Mouse (Mus musculus): Measurements from ENCODE around the gene Baiap2l2. TPM values are rescaled to one million over a fixed set of nuclear protein-coding genes. Genes with fewer than 3 reads are reported as not detected.

The Baiap2l2 gene
- polyA plus RNA-seq (2012; rRNA removed): 1.8 and 2.9 TPM in 2 replicates

DNA sequence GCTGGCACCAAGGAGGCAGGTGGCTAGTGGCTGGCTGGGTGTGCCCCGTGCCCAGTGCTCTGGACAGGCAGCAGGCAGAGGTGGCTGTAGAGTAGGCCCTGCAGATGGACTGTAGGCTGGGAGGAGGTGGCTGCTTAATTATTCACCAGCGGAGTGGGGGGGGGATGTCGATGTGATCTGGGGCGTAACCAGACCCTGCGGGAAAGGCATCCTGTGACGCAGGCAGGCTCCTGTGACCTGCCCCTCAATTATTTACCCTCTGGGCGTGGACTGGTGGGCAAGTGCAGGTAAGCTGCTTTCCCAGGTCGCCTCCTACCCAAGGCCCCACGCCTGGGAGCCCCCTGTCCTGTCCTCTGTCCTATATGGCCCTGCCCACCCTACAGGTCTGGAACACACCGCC lies at the start of gene Baiap2l2:
Gene Baiap2l2 (minus strand): TSS at position 139 of the 400 bp plus-strand sequence.
- TF ChIP-seq POLR2A (IDR thresholded peaks at IDR 0.05; ENCODE audit: borderline replicate concordance, extremely low read depth, insufficient read depth, insufficient read length, poor library complexity, severe bottlenecking): no peak
- no peak for TF ChIP-seq CTCF (IDR thresholded peaks at IDR 0.05; ENCODE audit: borderline replicate concordance, extremely low read depth, insufficient read depth, insufficient read length)
- no peak for DNase-seq (ENCODE audit: low read depth)

DNA sequence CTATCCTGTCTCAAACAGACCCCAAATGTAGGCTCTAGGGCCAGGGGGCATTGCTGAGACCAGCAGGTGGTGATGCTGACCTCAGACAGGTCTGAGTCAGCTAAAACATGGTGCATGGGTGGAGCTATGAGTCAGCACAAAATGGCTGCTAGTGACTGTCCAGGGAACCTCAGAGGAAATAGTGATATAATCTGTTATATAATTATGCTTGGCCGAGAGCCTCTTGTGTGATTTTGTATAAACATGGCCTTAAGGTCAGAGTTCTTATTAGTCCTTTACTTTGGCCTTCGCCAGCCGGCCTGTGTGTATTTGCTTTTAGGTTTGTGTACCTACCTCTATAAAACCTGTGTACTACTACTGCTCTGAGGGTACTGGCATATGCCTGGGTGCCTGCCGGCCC lies 48.1 kb upstream of the Baiap2l2 start:
- TF ChIP-seq CTCF (IDR thresholded peaks at IDR 0.05; ENCODE audit: borderline replicate concordance, extremely low read depth, insufficient read depth, insufficient read length): no peak
- TF ChIP-seq POLR2A (IDR thresholded peaks at IDR 0.05; ENCODE audit: borderline replicate concordance, extremely low read depth, insufficient read depth, insufficient read length, poor library complexity, severe bottlenecking): no peak
- no peak for DNase-seq (ENCODE audit: low read depth)

DNA sequence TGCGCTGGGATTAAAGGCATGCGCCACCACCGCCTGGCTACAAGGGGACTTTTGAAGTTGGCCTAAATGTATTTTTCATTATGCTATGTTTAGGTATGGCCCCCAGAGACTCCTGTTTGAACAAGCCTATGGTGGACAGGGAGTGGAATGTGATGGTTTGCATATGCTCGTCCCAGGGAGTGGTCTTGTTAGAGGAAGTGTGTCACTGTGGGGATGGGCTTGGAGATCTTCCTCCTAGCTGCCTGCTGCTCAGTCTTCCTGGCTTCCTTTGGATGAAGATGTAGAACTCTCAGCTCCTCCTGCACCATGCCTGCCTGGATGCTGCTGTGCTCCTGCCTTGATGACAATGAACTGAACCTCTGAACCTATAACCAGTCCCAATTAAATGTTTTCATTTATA lies 45.2 kb upstream of the Baiap2l2 start:
- TF ChIP-seq CTCF (IDR thresholded peaks at IDR 0.05; ENCODE audit: borderline replicate concordance, extremely low read depth, insufficient read depth, insufficient read length) (no peak), POLR2A (IDR thresholded peaks at IDR 0.05; ENCODE audit: borderline replicate concordance, extremely low read depth, insufficient read depth, insufficient read length, poor library complexity, severe bottlenecking) (no peak)

DNA sequence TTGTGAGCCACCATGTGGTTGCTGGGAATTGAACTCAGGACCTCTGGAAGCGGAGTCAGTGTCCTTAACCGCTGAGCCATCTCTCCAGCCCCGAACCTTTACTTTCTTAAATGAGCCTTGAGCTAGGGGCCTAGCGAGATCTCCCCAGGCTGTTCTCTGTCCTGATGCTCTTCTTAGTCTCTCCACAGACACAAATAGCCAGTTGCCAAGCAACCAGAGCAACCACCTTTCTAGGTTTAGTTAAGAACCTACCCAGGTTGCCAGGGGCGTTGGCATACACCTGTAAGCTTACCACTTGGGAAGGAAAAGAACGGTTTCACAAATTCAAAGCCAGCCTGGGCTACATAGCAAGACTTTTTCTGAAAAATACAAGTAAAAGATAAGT lies 44.6 kb upstream of the Baiap2l2 start:
- DNase-seq (ENCODE audit: low read depth): no peak

More for the DNA sequence above, 45.2 kb upstream of the Baiap2l2 start:
- no peak for DNase-seq (ENCODE audit: low read depth)

DNA sequence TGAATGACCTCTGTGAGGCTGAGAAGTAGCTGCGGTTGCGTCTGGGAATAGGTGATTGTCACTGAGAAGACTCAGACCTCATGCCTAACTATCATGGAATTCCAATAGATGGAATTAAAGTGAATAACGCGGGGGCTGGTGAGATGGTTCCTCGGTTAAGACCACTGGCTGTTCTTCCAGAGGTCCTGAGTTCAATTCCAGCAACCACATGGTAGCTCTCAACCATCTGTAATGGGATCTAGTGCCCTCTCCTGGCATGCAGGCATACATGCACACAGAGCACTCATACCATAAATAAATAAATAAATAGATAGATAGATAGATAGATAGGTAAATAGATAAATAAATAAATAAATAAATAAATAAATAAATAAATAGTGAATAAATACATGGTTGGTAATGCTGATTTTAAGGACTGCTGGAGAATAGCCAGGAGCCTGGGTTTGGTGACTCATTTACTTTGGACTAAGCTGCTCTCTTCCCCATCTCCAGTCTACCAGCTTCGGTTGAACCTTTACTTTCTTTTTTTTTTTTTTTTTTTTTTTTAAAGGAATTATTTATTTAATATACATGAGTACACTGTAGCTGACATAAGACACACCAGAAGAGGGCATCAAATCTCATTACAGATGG lies 44.1 kb upstream of the Baiap2l2 start:
- TF ChIP-seq CTCF (IDR thresholded peaks at IDR 0.05; ENCODE audit: borderline replicate concordance, extremely low read depth, insufficient read depth, insufficient read length) (no peak), POLR2A (IDR thresholded peaks at IDR 0.05; ENCODE audit: borderline replicate concordance, extremely low read depth, insufficient read depth, insufficient read length, poor library complexity, severe bottlenecking) (no peak)
- no peak for DNase-seq (ENCODE audit: low read depth)

More for the DNA sequence above, 44.6 kb upstream of the Baiap2l2 start:
- TF ChIP-seq POLR2A (IDR thresholded peaks at IDR 0.05; ENCODE audit: borderline replicate concordance, extremely low read depth, insufficient read depth, insufficient read length, poor library complexity, severe bottlenecking) (no peak), CTCF (IDR thresholded peaks at IDR 0.05; ENCODE audit: borderline replicate concordance, extremely low read depth, insufficient read depth, insufficient read length) (no peak)

DNA sequence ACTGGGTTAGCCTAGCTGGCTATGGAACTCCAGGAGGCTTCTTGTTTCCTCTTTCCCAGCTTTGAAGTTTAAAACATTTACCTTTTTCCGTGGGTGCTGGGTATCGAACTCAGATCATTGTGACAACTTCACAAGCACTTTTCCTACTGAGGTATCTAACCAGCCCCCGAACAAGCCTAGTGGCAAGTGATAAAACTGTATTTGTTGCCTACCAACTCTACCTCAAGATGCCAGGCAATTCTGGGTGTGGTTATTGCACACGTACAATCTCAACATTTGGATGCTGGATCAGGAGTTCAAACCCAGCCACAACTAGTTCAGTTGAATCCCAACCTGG lies 43.6 kb upstream of the Baiap2l2 start:
- DNase-seq (ENCODE audit: low read depth): no peak
- no peak for TF ChIP-seq POLR2A (IDR thresholded peaks at IDR 0.05; ENCODE audit: borderline replicate concordance, extremely low read depth, insufficient read depth, insufficient read length, poor library complexity, severe bottlenecking)
- no peak for TF ChIP-seq CTCF (IDR thresholded peaks at IDR 0.05; ENCODE audit: borderline replicate concordance, extremely low read depth, insufficient read depth, insufficient read length)

DNA sequence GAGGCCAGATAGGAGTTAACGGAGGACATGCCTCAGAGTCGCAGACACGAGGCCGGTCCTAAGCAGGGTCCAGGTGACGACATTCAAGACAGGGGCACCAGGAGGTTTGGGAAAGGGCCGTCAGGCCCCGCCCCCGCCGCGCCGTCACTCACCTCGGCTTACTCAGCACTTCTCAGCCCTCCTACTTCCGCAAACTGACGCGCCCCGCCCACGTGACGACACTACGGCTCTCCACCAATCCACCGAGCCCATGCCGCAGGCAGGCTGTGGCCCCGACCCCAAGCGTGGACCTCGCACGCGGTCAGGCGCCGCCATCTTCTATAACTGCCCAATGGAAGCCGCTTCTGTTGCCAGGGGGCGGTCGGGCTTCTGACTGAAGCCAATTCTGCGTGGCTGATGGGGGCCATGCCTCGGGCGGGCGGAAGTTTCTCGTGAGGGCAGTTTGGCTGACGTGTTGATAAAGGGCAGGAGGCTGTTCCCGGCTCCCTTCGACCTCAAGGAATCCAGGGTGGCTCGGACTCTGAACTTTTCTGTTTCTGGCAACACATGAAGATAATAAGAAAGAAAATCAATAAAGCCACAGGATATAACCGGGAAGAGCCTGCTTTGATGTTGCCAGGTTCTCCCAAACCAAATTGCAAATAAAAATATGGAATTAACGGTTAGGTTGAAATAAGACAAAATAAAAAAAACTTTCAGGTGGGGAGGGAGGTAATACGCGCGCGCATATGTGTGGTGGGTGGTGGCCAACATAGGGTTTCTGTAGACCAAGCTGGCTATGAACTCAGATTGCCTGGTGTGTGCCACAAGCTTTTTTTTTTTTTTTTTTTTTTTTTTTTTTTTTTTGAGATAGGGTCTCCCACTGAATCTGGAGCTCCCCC lies 43.0 kb upstream of the Baiap2l2 start, which contains the start of gene Pla2g6:
Gene Pla2g6 (minus strand): TSS at position 333 of the 881 bp plus-strand sequence.
- TF ChIP-seq CTCF (IDR thresholded peaks at IDR 0.05; ENCODE audit: borderline replicate concordance, extremely low read depth, insufficient read depth, insufficient read length) (no peak), POLR2A (IDR thresholded peaks at IDR 0.05; ENCODE audit: borderline replicate concordance, extremely low read depth, insufficient read depth, insufficient read length, poor library complexity, severe bottlenecking) (peak; percentile 47; the same call in 1 of the 2 replicates)
- peak; percentile 99 for DNase-seq (ENCODE audit: low read depth)

DNA sequence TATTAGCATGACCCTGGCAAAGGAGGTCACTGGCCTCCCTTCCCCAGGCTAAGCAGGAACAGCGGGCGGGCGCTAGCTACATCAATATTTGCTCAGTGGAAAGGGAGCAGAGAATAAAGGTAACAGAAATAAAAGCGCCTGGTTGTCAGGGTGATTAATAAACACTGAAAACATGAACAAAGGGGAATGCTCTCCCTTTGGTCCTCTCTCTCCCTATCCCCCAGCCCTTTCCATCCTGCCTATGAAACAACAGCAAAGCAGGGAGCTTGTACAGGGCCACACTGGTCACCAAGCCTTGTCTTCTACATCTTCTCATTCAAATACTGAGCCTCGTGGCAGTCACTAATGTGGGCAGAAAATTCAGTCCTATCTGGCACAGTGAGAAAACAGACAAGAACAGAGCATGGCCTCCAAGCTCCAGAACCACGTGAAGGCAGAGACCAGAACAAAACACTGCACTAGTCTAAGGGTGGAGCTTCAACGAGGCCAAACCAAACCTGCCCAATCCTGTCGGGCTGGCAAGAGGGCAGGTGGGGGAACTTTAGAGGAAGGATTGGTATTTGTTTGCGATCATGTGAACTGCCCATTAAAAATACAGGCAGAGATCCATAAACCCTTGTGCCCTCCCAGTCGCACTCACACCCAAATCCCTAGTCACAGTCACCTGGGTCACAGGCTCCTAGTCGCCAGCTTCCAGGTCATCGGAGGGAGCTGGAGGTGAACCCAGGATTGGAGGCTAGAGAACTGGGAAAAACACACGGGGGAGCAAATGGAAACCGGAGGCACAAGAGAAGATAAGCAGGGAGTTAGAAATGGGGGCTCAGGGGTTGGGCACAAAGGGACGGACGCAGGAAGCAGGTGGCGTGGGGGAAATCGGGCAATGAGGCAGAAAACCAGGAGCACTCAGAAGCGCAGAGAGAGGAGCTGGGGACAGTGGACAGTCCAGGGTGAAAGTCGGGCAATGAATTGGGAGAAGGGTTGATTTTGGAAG lies 41.9 kb upstream of the Baiap2l2 start:
- peak; percentile 80 for DNase-seq (ENCODE audit: low read depth)
- TF ChIP-seq POLR2A (IDR thresholded peaks at IDR 0.05; ENCODE audit: borderline replicate concordance, extremely low read depth, insufficient read depth, insufficient read length, poor library complexity, severe bottlenecking) (no peak), CTCF (IDR thresholded peaks at IDR 0.05; ENCODE audit: borderline replicate concordance, extremely low read depth, insufficient read depth, insufficient read length) (no peak)

DNA sequence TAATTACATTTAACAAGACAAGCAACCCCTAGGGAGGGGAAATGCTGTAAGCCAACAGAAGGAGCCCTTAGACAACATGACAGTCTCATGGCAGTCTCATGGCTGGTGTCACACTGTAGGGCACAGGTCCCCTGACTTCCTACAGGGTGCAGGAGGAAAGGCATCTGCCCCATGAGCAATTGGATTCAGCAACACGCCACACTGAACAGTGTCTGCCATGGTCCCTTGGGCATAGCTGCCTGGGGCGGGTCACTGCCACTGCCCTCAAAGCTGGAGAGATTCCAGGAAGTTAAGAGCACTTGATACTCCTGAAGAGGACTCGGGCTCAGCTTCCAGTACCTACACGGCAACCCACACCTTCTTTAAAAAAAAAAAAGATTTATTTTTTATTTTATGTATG lies 40.9 kb upstream of the Baiap2l2 start:
- no peak for TF ChIP-seq CTCF (IDR thresholded peaks at IDR 0.05; ENCODE audit: borderline replicate concordance, extremely low read depth, insufficient read depth, insufficient read length)
- TF ChIP-seq POLR2A (IDR thresholded peaks at IDR 0.05; ENCODE audit: borderline replicate concordance, extremely low read depth, insufficient read depth, insufficient read length, poor library complexity, severe bottlenecking): no peak
- DNase-seq (ENCODE audit: low read depth): peak; percentile 24

DNA sequence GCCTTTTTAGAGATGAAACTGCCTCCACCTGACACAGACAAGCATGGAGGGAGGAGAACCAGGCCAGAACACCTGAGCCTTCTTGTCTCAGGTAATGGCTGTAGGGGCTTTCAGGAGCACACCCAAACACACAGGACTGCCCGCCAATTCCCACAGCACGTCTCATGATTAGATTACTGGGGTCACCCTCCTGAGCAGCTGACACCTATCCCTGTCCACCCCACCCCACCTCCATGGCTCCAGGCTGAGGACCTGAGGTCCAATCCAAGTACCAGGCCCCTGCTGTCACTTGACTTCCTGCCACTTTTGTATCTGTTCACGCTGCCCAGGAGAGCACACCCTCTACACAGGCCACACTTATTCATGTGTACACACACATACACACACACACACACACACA lies 40.4 kb upstream of the Baiap2l2 start:
- TF ChIP-seq POLR2A (IDR thresholded peaks at IDR 0.05; ENCODE audit: borderline replicate concordance, extremely low read depth, insufficient read depth, insufficient read length, poor library complexity, severe bottlenecking) (no peak), CTCF (IDR thresholded peaks at IDR 0.05; ENCODE audit: borderline replicate concordance, extremely low read depth, insufficient read depth, insufficient read length) (no peak)
- DNase-seq (ENCODE audit: low read depth): no peak
